Mouse (Mus musculus) kidney, adult 2 months (tissue): ENCODE results near the gene Acss1. TPM values are rescaled to one million over a fixed set of nuclear protein-coding genes. Genes with fewer than 3 reads are reported as not detected.

Experiments
- DNase-seq: peaks from one replicate; pipeline ENCODE4 v3.0.0; 2021
- H3K27ac ChIP-seq: fragments of 200-500 bp; 2 replicates; pipeline ENCODE4 v1.5.1; 2012; ENCODE audit warnings: low read depth, low read length, control low read depth, inconsistent platforms; ENCODE audit not compliant: insufficient read depth
- H3K27me3 ChIP-seq: fragments of 200-500 bp; replicated peaks from 2 replicates; pipeline ENCODE4 v1.6.1; 2012; ENCODE audit warnings: mild to moderate bottlenecking, moderate library complexity, low read length, inconsistent platforms; ENCODE audit not compliant: control insufficient read depth, insufficient read depth
- H3K36me3 ChIP-seq: fragments of 200-500 bp; 2 replicates; pipeline ENCODE4 v1.6.1; 2012; ENCODE audit warnings: mild to moderate bottlenecking, moderate library complexity, low read length, inconsistent platforms; ENCODE audit not compliant: control insufficient read depth, insufficient read depth
- H3K4me1 ChIP-seq: fragments of 200-500 bp; 2 replicates; pipeline ENCODE4 v1.6.1; 2011; ENCODE audit warnings: low read length; ENCODE audit not compliant: control insufficient read depth, insufficient read depth
- H3K4me3 ChIP-seq: fragments of 200-500 bp; 2 replicates; pipeline ENCODE4 v1.5.1; 2011; ENCODE audit warnings: mild to moderate bottlenecking, low read depth, low read length, control low read depth; ENCODE audit not compliant: insufficient read depth
- CTCF ChIP-seq: fragments of 200-500 bp; conservative IDR thresholded peaks from 2 replicates; pipeline ENCODE4 v1.5.1; 2011; ENCODE audit warnings: low read depth, mild to moderate bottlenecking, control low read depth, low read length, moderate library complexity, mixed read lengths; ENCODE audit not compliant: insufficient read depth, insufficient read length
- POLR2A ChIP-seq: fragments of 200-500 bp; IDR thresholded peaks from one replicate; pipeline ENCODE4 v1.6.1; 2011; ENCODE audit warnings: low read depth, low read length, control low read depth
- WGBS: fragments of 180-500 bp; shearing (Covaris S2); methylation state at CpG from one replicate; pipeline ENCODE4 v1.1.7; 2018; 5-methylcytosine and 5-hydroxymethylcytosine counted together
- polyA plus RNA-seq: library from polyadenylated mRNA; depleted of rRNA; stranded (reverse); fragments of >200 nt; gene quantifications from 2 replicates; pipeline ENCODE4 v1.2.3, GENCODE M21; 2012

The Acss1 gene
- polyA plus RNA-seq, 1 experiment = 461 TPM

DNA sequence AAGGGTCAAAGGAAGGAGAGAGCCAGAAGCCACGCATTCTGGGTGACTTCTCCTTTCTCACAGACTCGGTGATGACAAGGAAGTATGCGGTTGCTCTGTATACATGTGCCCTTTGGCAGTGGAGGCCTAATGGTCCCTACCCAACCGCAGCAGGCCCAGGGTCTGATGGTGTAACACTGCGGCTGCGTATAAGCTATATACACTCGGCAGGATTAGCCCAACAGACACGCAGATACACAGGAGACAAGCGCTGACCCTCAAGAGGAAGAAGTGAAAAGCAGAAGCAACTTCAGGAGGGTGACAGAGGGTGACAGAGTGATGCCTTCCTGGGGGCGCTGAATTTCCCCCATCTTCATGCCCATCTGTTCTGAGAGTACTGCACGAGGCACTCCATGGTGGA, 5.6 kb upstream of the Acss1 start:
- no peaks in the 10 kb centered on the region for H3K27me3 ChIP-seq
- no peaks in the 10 kb centered on the region for H3K36me3 ChIP-seq
- DNase-seq = no peak
- H3K4me1 ChIP-seq = peaks cover 2% of the 10 kb centered on the region; the same call in 1 of the 2 replicates
- TF ChIP-seq CTCF (no peak), POLR2A (no peak)
- H3K4me3 ChIP-seq = no peak overlapping the region
- no peak overlapping the region for H3K27ac ChIP-seq
- whole genome bisulfite sequencing = 85% methylated on average over 11 of the region's 11 CpGs

DNA sequence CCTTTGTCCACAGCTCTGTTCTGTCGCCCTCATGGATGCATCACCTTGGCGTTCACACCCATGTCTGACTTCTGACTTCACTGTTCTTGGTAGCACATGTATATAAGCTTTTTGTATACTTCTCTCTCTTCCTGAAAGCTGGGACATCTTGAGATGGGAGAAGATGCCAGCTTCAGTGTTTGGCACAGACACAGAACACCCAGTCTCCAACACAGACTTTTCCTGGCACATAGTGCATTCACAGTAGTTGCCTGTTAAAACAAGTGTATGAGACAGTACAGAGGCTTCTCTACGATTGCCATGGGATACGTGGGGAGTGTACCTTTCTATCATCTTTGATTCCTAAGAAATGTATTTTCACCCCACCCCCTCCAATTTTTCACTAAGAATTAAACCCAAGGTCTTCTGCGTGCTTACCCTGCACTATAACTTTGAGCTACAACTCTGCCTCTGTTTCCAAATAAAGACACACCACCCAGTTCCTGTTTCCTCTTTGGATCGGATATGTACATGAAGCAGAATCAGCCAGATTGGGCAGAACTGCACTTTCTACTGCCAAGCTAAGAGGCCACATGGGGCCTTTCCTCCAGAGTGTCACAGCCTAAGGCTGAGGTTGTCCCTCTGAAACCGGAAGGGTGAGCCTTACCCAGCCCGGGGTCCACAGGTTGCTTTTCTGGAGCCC, 3.5 kb upstream of the Acss1 start:
- WGBS = 73% methylated on average over 8 of the region's 8 CpGs
- no peak for DNase-seq
- Histone ChIP-seq H3K27me3 (no peaks in the 10 kb centered on the region), H3K27ac (no peak overlapping the region), H3K4me3 (no peak overlapping the region), H3K36me3 (no peaks in the 10 kb centered on the region), H3K4me1 (peaks cover 3% of the 10 kb centered on the region; the same call in 1 of the 2 replicates)
- no peak for TF ChIP-seq POLR2A
- TF ChIP-seq CTCF = no peak

DNA sequence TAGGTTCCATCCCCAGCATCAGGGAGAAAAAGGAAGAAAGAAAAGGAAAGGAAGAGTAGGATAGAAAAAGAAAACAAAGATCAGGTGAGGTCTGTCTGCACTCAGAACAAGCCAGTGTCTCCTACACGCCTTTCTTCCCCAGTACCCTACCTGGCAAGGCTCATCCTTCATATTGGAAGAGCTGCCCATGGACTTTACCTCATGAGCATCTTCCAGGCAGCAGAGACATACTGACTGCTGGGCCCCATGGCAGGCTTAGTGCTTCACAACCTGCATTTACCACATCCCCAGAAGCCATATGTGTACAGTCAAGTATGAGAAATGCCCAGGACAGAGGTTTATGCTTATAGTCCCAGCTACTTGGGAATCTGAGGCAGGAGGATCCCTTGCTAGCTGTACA, 2.6 kb upstream of the Acss1 start:
- Histone ChIP-seq H3K4me3 (no peak overlapping the region), H3K27me3 (no peaks in the 10 kb centered on the region), H3K36me3 (no peaks in the 10 kb centered on the region), H3K4me1 (peaks cover 5% of the 10 kb centered on the region; the same call in 1 of the 2 replicates), H3K27ac (no peak overlapping the region)
- no peak for DNase-seq
- TF ChIP-seq CTCF = no peak
- no peak for TF ChIP-seq POLR2A
- WGBS = 88% methylated on average over 1 of the region's 1 CpGs

DNA sequence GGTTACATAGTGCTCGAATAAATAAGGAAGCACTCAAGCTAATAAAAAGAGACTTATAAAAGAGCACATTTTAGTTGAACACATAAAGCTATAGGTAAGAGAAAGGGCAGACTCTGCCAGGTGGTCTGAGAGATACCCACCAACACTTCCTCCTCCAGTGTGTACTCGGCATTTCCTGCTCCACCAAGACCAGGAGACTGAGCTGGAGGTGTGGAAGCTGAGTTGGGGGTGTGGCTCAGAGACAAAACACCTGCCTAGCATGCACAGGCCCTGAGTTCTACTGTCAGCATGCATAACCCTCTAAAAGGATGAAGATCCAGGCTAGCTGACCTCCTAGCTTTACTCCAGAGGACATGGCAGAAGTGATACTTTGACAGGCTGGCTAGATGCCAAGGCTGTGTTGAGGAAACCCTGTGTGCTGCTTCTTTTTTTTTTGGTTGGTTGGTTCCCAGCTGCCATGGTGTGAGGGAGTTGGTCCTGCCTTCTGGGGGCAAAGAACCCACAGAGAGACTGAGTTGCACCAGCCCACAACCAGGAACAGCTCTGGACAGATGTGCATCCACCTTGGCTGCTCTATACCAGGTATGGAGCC, 1.2 kb upstream of the Acss1 start:
- H3K36me3 ChIP-seq = no peaks in the 10 kb centered on the region
- TF ChIP-seq POLR2A (no peak), CTCF (no peak)
- DNase-seq = peak; percentile 63
- peaks cover 14% of the 10 kb centered on the region for H3K4me1 ChIP-seq
- H3K27ac ChIP-seq = no peak overlapping the region
- no peak overlapping the region for H3K4me3 ChIP-seq
- WGBS = 64% methylated on average over 2 of the region's 2 CpGs
- no peaks in the 10 kb centered on the region for H3K27me3 ChIP-seq

DNA sequence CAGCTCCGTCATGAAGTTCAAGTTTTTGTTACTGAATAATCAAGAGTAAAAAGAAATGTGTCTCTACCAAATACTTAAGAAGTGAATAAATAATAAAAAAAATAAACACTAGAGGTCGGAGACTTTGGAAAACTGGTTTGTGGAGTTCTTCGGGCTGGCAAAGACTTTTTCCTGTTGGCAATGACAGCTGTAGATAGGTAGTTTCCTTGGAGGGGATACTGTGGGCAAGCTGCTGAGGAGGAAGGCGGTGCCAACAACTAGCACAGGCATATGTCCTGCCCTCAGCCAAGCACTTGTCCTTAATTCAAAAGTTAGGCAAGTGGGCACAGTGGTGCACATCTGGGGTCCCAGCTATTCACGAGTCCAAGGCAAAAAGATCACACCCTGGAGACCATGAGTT, 656 bp upstream of the Acss1 start:
- 57% methylated on average over 5 of the region's 5 CpGs for WGBS
- DNase-seq = no peak
- Histone ChIP-seq H3K27ac (peak overlapping the region; percentile 89), H3K4me1 (peaks cover 16% of the 10 kb centered on the region), H3K27me3 (no peaks in the 10 kb centered on the region), H3K36me3 (no peaks in the 10 kb centered on the region), H3K4me3 (no peak overlapping the region; the same call in 1 of the 2 replicates)
- TF ChIP-seq CTCF (no peak), POLR2A (no peak)

DNA sequence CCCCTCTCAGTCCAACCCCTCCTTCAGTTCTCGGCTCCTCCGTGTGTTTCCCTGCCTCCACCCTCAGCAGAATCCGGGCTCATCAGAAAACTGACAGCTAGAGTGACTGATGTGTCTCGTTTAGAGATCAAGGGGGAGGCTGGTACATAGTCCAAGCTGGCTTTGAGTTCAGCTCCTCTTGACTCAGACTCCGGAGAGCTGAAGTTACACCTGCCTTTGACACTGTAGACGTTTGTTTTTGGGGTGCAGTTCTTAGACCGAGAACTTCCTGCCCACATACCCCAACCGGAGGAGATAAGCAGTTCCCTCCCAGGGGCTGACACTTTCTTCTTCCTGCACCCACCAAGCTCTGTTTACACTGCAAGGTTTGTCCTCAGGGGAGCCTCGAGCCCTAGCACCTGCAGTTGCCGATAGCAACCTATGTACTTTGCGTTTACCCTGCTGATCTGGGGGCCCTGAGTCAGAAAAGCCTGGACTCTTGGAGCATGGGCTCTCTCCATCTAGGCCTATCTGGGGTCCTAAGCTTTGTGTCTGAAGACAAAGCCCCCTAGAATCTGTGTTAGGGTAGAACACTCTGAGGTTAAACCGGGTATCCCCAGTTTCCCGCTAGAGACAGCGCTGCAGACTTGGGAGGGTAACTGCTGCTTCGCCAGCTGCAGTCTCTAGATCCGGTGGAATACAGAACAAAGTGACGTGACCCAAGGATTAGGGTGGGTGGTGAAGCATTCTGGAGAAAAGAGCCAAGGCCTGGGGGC, 1.1 kb downstream of the Acss1 start:
- TF ChIP-seq CTCF (no peak), POLR2A (no peak)
- Histone ChIP-seq H3K36me3 (no peaks in the 10 kb centered on the region), H3K27me3 (no peaks in the 10 kb centered on the region), H3K4me3 (peak overlapping the region; percentile 81), H3K27ac (peak overlapping the region; percentile 87), H3K4me1 (peaks cover 31% of the 10 kb centered on the region)
- 5% methylated on average over 17 of the region's 17 CpGs for WGBS
- DNase-seq = peak; percentile 69

DNA sequence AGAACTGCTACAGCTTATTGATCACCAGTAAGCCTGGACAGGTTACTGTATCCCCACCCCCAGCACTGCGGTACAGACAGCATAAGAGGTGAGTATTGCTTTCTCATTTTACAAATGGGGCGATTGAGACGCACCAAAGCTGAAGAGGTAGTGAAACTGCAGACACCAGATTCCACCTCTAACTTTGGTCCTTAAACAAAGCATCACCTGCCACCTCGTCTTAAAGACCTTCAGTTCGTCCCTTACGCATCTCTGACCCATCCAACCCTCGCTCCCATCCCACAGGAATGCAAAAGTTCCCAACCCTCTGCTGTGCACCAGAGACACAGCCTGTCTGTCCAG, 1.6 kb downstream of the Acss1 start:
- Histone ChIP-seq H3K36me3 (no peaks in the 10 kb centered on the region), H3K27ac (peak overlapping the region; percentile 87)
- 53% methylated on average over 7 of the region's 7 CpGs for WGBS

More for the DNA sequence above, 1.6 kb downstream of the Acss1 start:
- no peak for DNase-seq
- TF ChIP-seq POLR2A (no peak), CTCF (no peak)
- peaks cover 36% of the 10 kb centered on the region for H3K4me1 ChIP-seq
- H3K27me3 ChIP-seq = no peaks in the 10 kb centered on the region
- peak overlapping the region; percentile 81 for H3K4me3 ChIP-seq
